Mouse (Mus musculus): ENCODE results near the gene Gm266. TPM values are rescaled to one million over a fixed set of nuclear protein-coding genes. Genes with fewer than 3 reads are reported as not detected.
A peak's percentile ranks its signal among the peaks of the same experiment; 100 is the strongest.

The Gm266 gene
- polyA plus RNA-seq, 1 experiment from 2014 or later: 0.49 TPM

GRCm38 (mm10) chr12:111479917-111480316 is 5.7 kb downstream of the Gm266 start:
- no peak for ATAC-seq
- Histone ChIP-seq H3K27ac (ENCODE audit: low read depth) (no peak overlapping the region), H3K4me2 (ENCODE audit: low read depth, low read length) (no peak overlapping the region), H3K9me3 (ENCODE audit: low read length) (no peaks in the 10 kb centered on the region), H3K9ac (replicated peaks) (no peak overlapping the region), H3K4me1 (ENCODE audit: insufficient read depth) (0 out of 2 replicates have a peak, but pooled peaks cover under 1% of the 10 kb centered on the region), H3K4me3 (ENCODE audit: low read depth, low read length) (no peak overlapping the region), H3K36me3 (replicated peaks; ENCODE audit: insufficient read depth, low read length) (no peaks in the 10 kb centered on the region), H3K27me3 (ENCODE audit: insufficient read depth, low read length) (peaks cover 19% of the 10 kb centered on the region)
- TF ChIP-seq CTCF (IDR thresholded peaks at IDR 0.05; ENCODE audit: low read depth): peak; percentile 75
- no peak for TF ChIP-seq EP300 (IDR thresholded peaks at IDR 0.05; ENCODE audit: low read depth)
- DNase-seq: peak; percentile 64
- 54% methylated on average over 2 of the region's 2 CpGs for WGBS (ENCODE audit: insufficient replicate concordance)

GRCm38 (mm10) chr12:111478924-111479323 is 6.7 kb downstream of the Gm266 start:
- no peak overlapping the region for H3K4me3 ChIP-seq (ENCODE audit: low read depth, low read length)
- no peak overlapping the region for H3K9ac ChIP-seq (replicated peaks)
- 0 out of 2 replicates have a peak, but pooled peaks cover 10% of the 10 kb centered on the region for H3K27me3 ChIP-seq (ENCODE audit: insufficient read depth, low read length)

GRCm38 (mm10) chr12:111474893-111475643 is 10.6 kb downstream of the Gm266 start:
- ATAC-seq (no peak), DNase-seq (no peak)
- H3K27me3 ChIP-seq (ENCODE audit: insufficient read depth, low read length): no peaks in the 10 kb centered on the region
- H3K4me1 ChIP-seq (ENCODE audit: insufficient read depth): no peaks in the 10 kb centered on the region
- no peak overlapping the region for H3K9ac ChIP-seq (replicated peaks)
- no peak overlapping the region for H3K27ac ChIP-seq (ENCODE audit: low read depth)
- WGBS (ENCODE audit: insufficient replicate concordance): 60% methylated on average over 8 of the region's 8 CpGs
- no peaks in the 10 kb centered on the region for H3K9me3 ChIP-seq (ENCODE audit: low read length)
- no peaks in the 10 kb centered on the region for H3K36me3 ChIP-seq (replicated peaks; ENCODE audit: insufficient read depth, low read length)
- no peak overlapping the region for H3K4me2 ChIP-seq (ENCODE audit: low read depth, low read length)
- TF ChIP-seq EP300 (IDR thresholded peaks at IDR 0.05; ENCODE audit: low read depth) (no peak), CTCF (IDR thresholded peaks at IDR 0.05; ENCODE audit: low read depth) (peak; percentile 34; the same call in 1 of the 2 replicates)
- no peak overlapping the region for H3K4me3 ChIP-seq (ENCODE audit: low read depth, low read length)

More at GRCm38 (mm10) chr12:111478924-111479323, 6.7 kb downstream of the Gm266 start:
- TF ChIP-seq EP300 (IDR thresholded peaks at IDR 0.05; ENCODE audit: low read depth): no peak
- no peak for TF ChIP-seq CTCF (IDR thresholded peaks at IDR 0.05; ENCODE audit: low read depth)
- Histone ChIP-seq H3K36me3 (replicated peaks; ENCODE audit: insufficient read depth, low read length) (no peaks in the 10 kb centered on the region), H3K4me2 (ENCODE audit: low read depth, low read length) (no peak overlapping the region), H3K9me3 (ENCODE audit: low read length) (no peaks in the 10 kb centered on the region), H3K4me1 (ENCODE audit: insufficient read depth) (no peaks in the 10 kb centered on the region), H3K27ac (ENCODE audit: low read depth) (no peak overlapping the region)
- ATAC-seq: no peak
- DNase-seq: no peak
- WGBS (ENCODE audit: insufficient replicate concordance): 59% methylated on average over 5 of the region's 5 CpGs

GRCm38 (mm10) chr12:111474384-111474783 is 11.2 kb downstream of the Gm266 start:
- Histone ChIP-seq H3K9me3 (ENCODE audit: low read length) (no peaks in the 10 kb centered on the region), H3K4me3 (ENCODE audit: low read depth, low read length) (no peak overlapping the region), H3K27ac (ENCODE audit: low read depth) (no peak overlapping the region), H3K4me2 (ENCODE audit: low read depth, low read length) (no peak overlapping the region), H3K4me1 (ENCODE audit: insufficient read depth) (no peaks in the 10 kb centered on the region), H3K36me3 (replicated peaks; ENCODE audit: insufficient read depth, low read length) (no peaks in the 10 kb centered on the region), H3K9ac (replicated peaks) (no peak overlapping the region), H3K27me3 (ENCODE audit: insufficient read depth, low read length) (no peaks in the 10 kb centered on the region)
- DNase-seq (no peak), ATAC-seq (no peak)
- no peak for TF ChIP-seq EP300 (IDR thresholded peaks at IDR 0.05; ENCODE audit: low read depth)
- TF ChIP-seq CTCF (IDR thresholded peaks at IDR 0.05; ENCODE audit: low read depth): no peak
- WGBS (ENCODE audit: insufficient replicate concordance): 75% methylated on average over 3 of the region's 3 CpGs

GRCm38 (mm10) chr12:111472886-111473285 is 12.7 kb downstream of the Gm266 start:
- Histone ChIP-seq H3K36me3 (replicated peaks; ENCODE audit: insufficient read depth, low read length) (no peaks in the 10 kb centered on the region), H3K27me3 (ENCODE audit: insufficient read depth, low read length) (0 out of 2 replicates have a peak, but pooled peaks cover 3% of the 10 kb centered on the region), H3K4me1 (ENCODE audit: insufficient read depth) (no peaks in the 10 kb centered on the region), H3K4me3 (ENCODE audit: low read depth, low read length) (no peak overlapping the region), H3K9ac (replicated peaks) (no peak overlapping the region), H3K4me2 (ENCODE audit: low read depth, low read length) (no peak overlapping the region), H3K27ac (ENCODE audit: low read depth) (no peak overlapping the region), H3K9me3 (ENCODE audit: low read length) (no peaks in the 10 kb centered on the region)
- WGBS (ENCODE audit: insufficient replicate concordance): 69% methylated on average over 5 of the region's 5 CpGs
- DNase-seq: no peak
- ATAC-seq: no peak
- no peak for TF ChIP-seq CTCF (IDR thresholded peaks at IDR 0.05; ENCODE audit: low read depth)
- TF ChIP-seq EP300 (IDR thresholded peaks at IDR 0.05; ENCODE audit: low read depth): no peak

GRCm38 (mm10) chr12:111471721-111472120 is 13.9 kb downstream of the Gm266 start:
- 0 out of 2 replicates have a peak, but pooled peaks cover 3% of the 10 kb centered on the region for H3K27me3 ChIP-seq (ENCODE audit: insufficient read depth, low read length)
- H3K36me3 ChIP-seq (replicated peaks; ENCODE audit: insufficient read depth, low read length): no peaks in the 10 kb centered on the region
- DNase-seq (no peak), ATAC-seq (no peak)
- no peak overlapping the region for H3K4me3 ChIP-seq (ENCODE audit: low read depth, low read length)
- no peak overlapping the region for H3K4me2 ChIP-seq (ENCODE audit: low read depth, low read length)
- no peak for TF ChIP-seq EP300 (IDR thresholded peaks at IDR 0.05; ENCODE audit: low read depth)
- no peak for TF ChIP-seq CTCF (IDR thresholded peaks at IDR 0.05; ENCODE audit: low read depth)
- no peaks in the 10 kb centered on the region for H3K9me3 ChIP-seq (ENCODE audit: low read length)
- no peak overlapping the region for H3K27ac ChIP-seq (ENCODE audit: low read depth)
- WGBS (ENCODE audit: insufficient replicate concordance): 72% methylated on average over 3 of the region's 3 CpGs
- no peak overlapping the region for H3K9ac ChIP-seq (replicated peaks)
- no peaks in the 10 kb centered on the region for H3K4me1 ChIP-seq (ENCODE audit: insufficient read depth)

All from liver, postnatal 0 days (tissue).